Mouse (Mus musculus) effector memory CD4-positive, alpha-beta T cell, adult 7 months (primary cell): ENCODE measurements around the gene Maged2. TPM values are rescaled to one million over a fixed set of nuclear protein-coding genes. Genes with fewer than 3 reads are reported as not detected.

Source experiments
- polyA plus RNA-seq: library from polyadenylated mRNA; unstranded; fragments of 100-300 nt; shearing (Covaris generic); gene quantifications from one replicate; pipeline ENCODE4 v1.2.1, GENCODE M21; 2017

The Maged2 gene
- polyA plus RNA-seq: 2.9 TPM

GRCm38 (mm10) chrX:150814139-150814469, at the start of gene Maged2:
Gene Maged2, minus strand, starts transcription at chrX:150814345.

Other genes with a start within 250 kb of the Maged2 start
- gene Pfkfb1, start 226.1 kb downstream of the Maged2 start, polyA plus RNA-seq: 5.2 TPM
- 16.0 TPM for gene Apex2, start 224.5 kb downstream of the Maged2 start, polyA plus RNA-seq
- 0.15 TPM for gene Tro, start 156.8 kb downstream of the Maged2 start, polyA plus RNA-seq
- 24.3 TPM for gene Gnl3l, start 203.0 kb upstream of the Maged2 start, polyA plus RNA-seq
- gene Fgd1, start 231.8 kb upstream of the Maged2 start, polyA plus RNA-seq: 0.23 TPM